Mouse (Mus musculus): ENCODE data around the gene Antxr1.
A peak's percentile ranks its signal among the peaks of the same experiment; 100 is the strongest.

The Antxr1 gene

GRCm38 (mm10) chr6:87335091-87335934 lies at the start of gene Antxr1:
TSS of gene Antxr1 (minus strand) at chr6:87335821.
- peak; percentile 49 for DNase-seq (ENCODE audit: low read depth, low spot score)

GRCm38 (mm10) chr6:87384761-87385160 lies 49.1 kb upstream of the Antxr1 start:
- no peak for DNase-seq (ENCODE audit: low read depth, low spot score)

GRCm38 (mm10) chr6:87383926-87384691 lies 48.5 kb upstream of the Antxr1 start:
- peak; percentile 65 for DNase-seq (ENCODE audit: low read depth, low spot score)

GRCm38 (mm10) chr6:87373057-87373456 lies 37.4 kb upstream of the Antxr1 start, which contains the start of gene Gkn2:
TSS of gene Gkn2 (plus strand) at chr6:87373357.
- DNase-seq (ENCODE audit: low read depth, low spot score), result no peak

- no peak for DNase-seq (ENCODE audit: low read depth, low spot score)
Measured at GRCm38 (mm10) chr6:87369223-87369622, 33.6 kb upstream of the Antxr1 start.

- DNase-seq (ENCODE audit: low read depth, low spot score), result no peak
Measured at GRCm38 (mm10) chr6:87354441-87354840, 18.8 kb upstream of the Antxr1 start.

GRCm38 (mm10) chr6:87350829-87351228 lies 15.2 kb upstream of the Antxr1 start, which contains the start of gene Gkn1:
TSS of gene Gkn1 (minus strand) at chr6:87350942.
- no peak for DNase-seq (ENCODE audit: low read depth, low spot score)

GRCm38 (mm10) chr6:87335935-87336295 lies 294 bp upstream of the Antxr1 start:
- DNase-seq (ENCODE audit: low read depth, low spot score), result no peak

GRCm38 (mm10) chr6:87334361-87335090 lies 1.1 kb downstream of the Antxr1 start:
- DNase-seq (ENCODE audit: low read depth, low spot score), result no peak

- DNase-seq (ENCODE audit: low read depth, low spot score), result no peak
Measured at GRCm38 (mm10) chr6:87332380-87332779, 3.2 kb downstream of the Antxr1 start.

- DNase-seq (ENCODE audit: low read depth, low spot score), result no peak
Measured at GRCm38 (mm10) chr6:87328265-87329173, 7.1 kb downstream of the Antxr1 start.

GRCm38 (mm10) chr6:87326932-87327331 lies 8.7 kb downstream of the Antxr1 start:
- no peak for DNase-seq (ENCODE audit: low read depth, low spot score)

- peak; percentile 49 for DNase-seq (ENCODE audit: low read depth, low spot score)
Measured at GRCm38 (mm10) chr6:87323381-87323780, 12.2 kb downstream of the Antxr1 start.

GRCm38 (mm10) chr6:87318651-87319050 lies 17.0 kb downstream of the Antxr1 start:
- no peak for DNase-seq (ENCODE audit: low read depth, low spot score)

- no peak for DNase-seq (ENCODE audit: low read depth, low spot score)
Measured at GRCm38 (mm10) chr6:87316966-87317365, 18.7 kb downstream of the Antxr1 start.

- DNase-seq (ENCODE audit: low read depth, low spot score), result no peak
Measured at GRCm38 (mm10) chr6:87312761-87313160, 22.9 kb downstream of the Antxr1 start.

- DNase-seq (ENCODE audit: low read depth, low spot score), result no peak
Measured at GRCm38 (mm10) chr6:87304486-87304885, 31.1 kb downstream of the Antxr1 start.

GRCm38 (mm10) chr6:87302746-87303145 lies 32.9 kb downstream of the Antxr1 start:
- no peak for DNase-seq (ENCODE audit: low read depth, low spot score)

GRCm38 (mm10) chr6:87301991-87302390 lies 33.6 kb downstream of the Antxr1 start:
- DNase-seq (ENCODE audit: low read depth, low spot score), result no peak

GRCm38 (mm10) chr6:87294904-87295303 lies 40.7 kb downstream of the Antxr1 start:
- DNase-seq (ENCODE audit: low read depth, low spot score), result no peak
